Mouse (Mus musculus) adrenal gland, adult 10 weeks (tissue): ENCODE data around the gene Cnga4. TPM values are rescaled to one million over a fixed set of nuclear protein-coding genes. Genes with fewer than 3 reads are reported as not detected.

ENCODE experiments used
- polyA plus RNA-seq: library from polyadenylated mRNA; stranded (reverse); fragments of 350-450 nt; fragmentation: Illumina TruSeq; extraction: RNeasy Lipid Tissue Mini Kit (QIAGEN cat#74804); gene quantifications from one replicate; pipeline ENCODE4 v1.2.3, GENCODE M21; 2014; ENCODE audit warnings: low read depth, low replicate concordance

Cnga4 gene
- polyA plus RNA-seq, result not detected

GRCm38 (mm10) chr7:105404268-105404667 is at the start of gene Cnga4:
Gene Cnga4 (plus strand): TSS chr7:105404568.

GRCm38 (mm10) chr7:105367930-105368329 is 36.4 kb upstream of the Cnga4 start, which contains the start of gene Olfr692:
Gene Olfr692 (plus strand): TSS chr7:105368230.

GRCm38 (mm10) chr7:105374866-105375265 is 29.5 kb upstream of the Cnga4 start, which contains the start of gene Gm5901:
Gene Gm5901 (plus strand): TSS chr7:105375038.

GRCm38 (mm10) chr7:105399935-105400624 is 4.3 kb upstream of the Cnga4 start, which contains the start of gene Fam160a2:
Gene Fam160a2 (minus strand): TSS chr7:105400054.

GRCm38 (mm10) chr7:105425424-105426043 is 21.2 kb downstream of the Cnga4 start, which contains the start of gene Cckbr:
Gene Cckbr (plus strand): TSS chr7:105425731.

Other genes with a start within 250 kb of the Cnga4 start
- gene Olfr684, start 240.9 kb upstream of the Cnga4 start, polyA plus RNA-seq, result not detected
- gene Olfr685, start 218.6 kb upstream of the Cnga4 start, polyA plus RNA-seq, result not detected
- not detected for gene Olfr686, start 197.1 kb upstream of the Cnga4 start, polyA plus RNA-seq
- gene Olfr688, start 116.5 kb upstream of the Cnga4 start, polyA plus RNA-seq, result not detected
- gene Olfr689, start 93.4 kb upstream of the Cnga4 start, polyA plus RNA-seq, result not detected
- gene Olfr690, start 70.5 kb upstream of the Cnga4 start, polyA plus RNA-seq, result not detected
- gene Olfr691, start 62.3 kb upstream of the Cnga4 start, polyA plus RNA-seq, result not detected
- gene Olfr692, start 36.3 kb upstream of the Cnga4 start, polyA plus RNA-seq, result not detected
- gene Gm5901, start 29.5 kb upstream of the Cnga4 start, polyA plus RNA-seq, result not detected
- 10.6 TPM for gene Fam160a2, start 4.5 kb upstream of the Cnga4 start, polyA plus RNA-seq
- gene Cckbr, start 21.2 kb downstream of the Cnga4 start, polyA plus RNA-seq, result not detected
- gene Cavin3, start 77.7 kb downstream of the Cnga4 start, polyA plus RNA-seq, result 16.9 TPM
- 5.8 TPM for gene Smpd1, start 149.8 kb downstream of the Cnga4 start, polyA plus RNA-seq
- gene Apbb1, start 177.1 kb downstream of the Cnga4 start, polyA plus RNA-seq, result 1.4 TPM
- not detected for gene Hpx, start 195.6 kb downstream of the Cnga4 start, polyA plus RNA-seq
- gene Trim3, start 229.0 kb downstream of the Cnga4 start, polyA plus RNA-seq, result 5.9 TPM
- 47.9 TPM for gene Timm10b, start 235.5 kb downstream of the Cnga4 start, polyA plus RNA-seq
- 12.3 TPM for gene Arfip2, start 235.8 kb downstream of the Cnga4 start, polyA plus RNA-seq
- gene Gm45799, start 236.0 kb downstream of the Cnga4 start, polyA plus RNA-seq, result 1.3 TPM
- 1.7 TPM for gene Dnhd1, start 246.3 kb downstream of the Cnga4 start, polyA plus RNA-seq